Mouse (Mus musculus) liver, embryonic 16.5 days (tissue): ENCODE results near the gene Vwa3b. TPM values are rescaled to one million over a fixed set of nuclear protein-coding genes. Genes with fewer than 3 reads are reported as not detected.

Source experiments
- polyA plus RNA-seq: library from polyadenylated mRNA; unstranded; fragments of >200 nt; fragmentation: Nextera tagmentation; extraction: Ambion mirVana; gene quantifications from 2 replicates; pipeline ENCODE4 v1.2.1, GENCODE M21; 2015

Gene Vwa3b
- polyA plus RNA-seq, 1 experiment from 2014 or later = 0.17 TPM

Other genes starting within 250 kb of the Vwa3b start
- gene Tmem131, start 82.9 kb upstream of the Vwa3b start, polyA plus RNA-seq = 7.7 and 8.8 TPM in 2 replicates
- gene Cnga3, start 187.8 kb downstream of the Vwa3b start, polyA plus RNA-seq = not detected in 2 replicates